Mouse (Mus musculus) E14TG2a.4 (cell line): ENCODE measurements at regions not wholly inside any gene's neighbourhood (a gene's known extent, or its start where the extent isn't known, plus 50 kb on each side); places are given as distances from the start of the nearest gene placed in this dataset.

Experiments used
- CTCF ChIP-seq: conservative IDR thresholded peaks from 2 replicates; pipeline ENCODE4 v1.5.1; 2014; ENCODE audit warnings: low read length
- NANOG ChIP-seq: IDR thresholded peaks from 2 replicates; pipeline ENCODE4 v1.6.1; 2014; ENCODE audit warnings: borderline replicate concordance, low read length, mixed read lengths

- TF ChIP-seq CTCF (no peak), NANOG (no peak)
Measured at GRCm38 (mm10) chr2:139325501-139325900, 168.2 kb upstream of the Sptlc3 start.
